Mouse (Mus musculus): ENCODE results near the gene Gm3336.

The Gm3336 gene

DNA sequence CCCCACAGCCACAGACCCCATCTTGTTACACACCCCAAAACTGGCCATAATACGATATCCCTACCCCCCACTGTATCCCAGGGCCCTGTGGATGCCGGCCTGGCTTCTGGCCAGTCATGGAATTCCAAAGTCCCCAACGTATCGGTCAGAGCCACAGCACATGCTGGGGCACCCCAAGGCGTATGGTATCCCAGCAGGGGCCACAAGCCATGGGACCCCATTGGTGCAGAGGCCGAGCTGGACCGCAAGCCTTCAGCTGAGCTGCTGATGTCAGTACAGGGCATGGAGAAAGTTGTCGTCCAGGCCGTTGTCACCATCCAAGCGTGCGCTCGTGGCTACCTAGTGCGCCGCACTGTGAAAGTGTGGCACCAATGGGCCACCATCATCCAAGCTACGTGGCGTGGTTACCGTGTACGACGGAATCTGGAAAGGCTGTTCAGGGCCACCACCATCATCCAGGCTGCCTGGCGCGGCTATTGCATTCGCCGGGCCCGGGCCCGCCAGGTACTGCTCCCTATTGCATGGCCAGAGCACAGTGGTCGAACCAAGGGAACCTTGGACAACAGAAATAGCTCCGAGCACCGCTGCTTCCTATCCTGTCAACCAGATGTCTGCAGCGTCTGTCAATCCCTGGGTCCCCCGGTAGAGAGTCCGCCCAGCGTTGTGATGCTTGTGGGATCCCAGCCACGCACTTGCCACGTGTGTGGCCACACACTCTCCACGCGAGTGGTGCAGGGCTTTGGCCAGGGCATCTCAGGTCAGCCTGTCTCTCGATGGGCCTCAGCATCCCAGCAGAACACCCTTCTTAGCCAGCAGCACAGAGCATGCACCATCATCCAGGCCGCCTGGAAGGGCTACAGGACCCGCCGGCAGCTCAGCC lies 1.6 kb upstream of the Gm3336 start:
- DNase-seq (ENCODE audit: low read depth, low spot score), result no peak

DNA sequence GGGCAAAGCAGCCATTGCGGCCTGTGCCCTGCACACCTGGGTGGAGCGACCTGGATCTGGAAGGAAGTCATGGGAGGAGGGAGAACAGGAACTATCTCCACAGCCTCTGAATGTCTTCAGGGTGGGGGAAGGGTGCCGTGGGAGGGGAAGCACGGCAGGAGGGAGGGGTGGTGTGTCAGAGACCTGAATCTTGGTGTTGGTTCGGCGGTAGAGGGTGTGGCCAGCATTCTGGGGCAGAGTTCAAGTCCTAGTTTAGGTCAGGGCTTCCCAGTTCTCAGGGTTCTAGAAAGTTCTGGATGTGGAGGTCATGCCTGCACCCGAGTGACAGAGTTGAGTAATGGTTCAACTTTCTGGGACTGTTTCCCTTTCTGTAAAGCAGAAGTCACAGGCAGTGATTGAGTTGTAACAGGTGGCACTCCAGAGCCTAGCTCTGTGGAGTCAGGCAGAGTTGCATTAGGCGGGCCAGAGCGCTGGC lies 1.5 kb downstream of the Gm3336 start:
- DNase-seq (ENCODE audit: low read depth, low spot score), result no peak

DNA sequence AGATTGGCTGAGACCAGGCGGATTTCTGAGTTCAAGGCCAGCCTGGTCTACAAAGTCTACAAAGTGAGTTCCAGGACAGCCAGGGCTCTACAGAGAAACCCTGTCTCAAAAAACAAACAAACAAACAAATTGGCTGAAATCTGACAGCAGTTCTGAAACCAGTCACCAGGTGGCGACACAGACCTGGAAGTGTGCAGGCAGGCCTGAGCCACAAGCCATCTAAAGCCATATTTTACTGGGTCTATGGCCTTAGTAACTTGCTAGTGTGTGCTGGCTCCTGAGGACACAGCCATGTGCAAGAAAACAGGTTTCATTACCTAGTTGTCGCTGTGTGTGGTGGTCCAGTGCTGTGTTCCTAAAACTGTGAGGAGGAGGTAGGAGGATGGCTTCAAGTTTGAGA lies 2.4 kb downstream of the Gm3336 start:
- DNase-seq (ENCODE audit: low read depth, low spot score), result peak; percentile 89

DNA sequence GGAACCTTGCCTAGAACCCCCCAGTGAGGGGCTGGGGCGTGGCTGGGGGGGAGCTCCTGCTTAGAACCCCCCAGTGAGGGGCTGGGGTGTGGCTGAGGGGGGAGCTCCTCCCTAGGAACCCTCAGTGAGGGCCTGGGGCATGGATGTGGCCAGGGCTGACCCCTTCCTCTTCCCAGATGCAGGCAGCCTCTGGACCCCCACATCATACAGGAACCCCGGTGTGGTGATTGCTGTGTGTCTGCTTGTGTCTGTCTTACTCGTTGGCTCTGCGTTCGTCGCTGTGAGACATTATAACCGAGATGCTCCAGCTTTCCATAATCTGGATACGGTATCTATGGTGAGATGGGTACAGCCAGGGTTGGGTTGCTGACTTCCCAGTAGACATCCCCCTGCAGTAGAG lies 3.3 kb downstream of the Gm3336 start:
- no peak for DNase-seq (ENCODE audit: low read depth, low spot score)

DNA sequence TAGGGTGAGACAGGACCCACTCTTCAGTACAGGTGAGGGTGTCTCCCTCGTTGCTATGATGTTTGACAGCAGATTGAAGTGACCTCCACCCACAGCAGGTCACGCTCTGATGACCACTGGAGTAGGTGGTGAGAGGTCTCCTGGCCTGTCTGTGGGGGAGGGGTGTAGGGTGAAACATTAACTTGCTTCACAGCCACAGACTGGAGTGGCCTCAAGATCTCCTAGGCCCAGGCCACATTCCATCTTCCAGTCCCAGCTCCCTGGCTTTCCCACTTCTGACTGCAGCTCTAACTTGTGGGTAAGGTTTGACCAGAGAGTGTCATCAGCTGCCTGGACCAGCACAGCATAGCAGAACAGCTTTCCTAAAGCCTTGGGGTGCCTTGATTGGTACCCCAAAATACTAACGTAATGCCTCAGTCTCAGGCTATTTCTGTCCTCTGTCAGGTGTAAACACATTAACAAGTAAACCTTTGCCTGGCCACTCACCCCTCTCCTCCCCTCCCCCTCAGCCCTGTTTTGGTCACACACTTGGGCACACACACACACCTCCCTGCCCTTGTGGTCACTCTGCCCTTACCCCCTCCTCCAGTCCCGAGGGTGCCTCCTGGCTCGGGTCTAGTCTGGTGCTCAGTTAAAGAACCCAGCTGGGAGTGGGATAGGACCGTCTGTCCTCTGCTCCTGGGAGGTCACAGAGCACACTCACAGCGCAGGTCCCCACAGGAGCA lies 5.3 kb downstream of the Gm3336 start, which contains the start of gene Pde4c:
TSS of gene Pde4c (plus strand) at position 235 of the 725 bp plus-strand sequence.
- no peak for DNase-seq (ENCODE audit: low read depth, low spot score)

DNA sequence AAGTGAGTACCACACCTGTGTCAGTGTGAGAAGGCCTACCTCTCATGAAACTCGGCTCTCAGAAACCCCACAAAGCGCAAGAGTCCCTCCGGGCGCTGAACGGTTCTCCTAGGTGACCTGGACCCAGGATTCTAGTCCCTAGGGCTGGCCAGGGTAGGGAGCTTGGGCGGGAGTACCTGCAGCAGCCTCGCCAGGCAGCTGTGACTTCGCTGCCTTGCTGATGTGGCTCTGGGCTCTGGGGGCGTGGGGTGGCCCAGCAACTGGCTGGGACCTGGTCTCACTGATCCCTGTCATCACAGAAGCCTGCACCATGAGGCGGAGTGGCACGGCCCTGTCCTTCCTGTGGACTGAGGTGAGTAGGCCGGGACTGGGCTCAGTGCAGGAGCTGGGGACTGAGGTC lies 5.9 kb downstream of the Gm3336 start:
- DNase-seq (ENCODE audit: low read depth, low spot score), result no peak

DNA sequence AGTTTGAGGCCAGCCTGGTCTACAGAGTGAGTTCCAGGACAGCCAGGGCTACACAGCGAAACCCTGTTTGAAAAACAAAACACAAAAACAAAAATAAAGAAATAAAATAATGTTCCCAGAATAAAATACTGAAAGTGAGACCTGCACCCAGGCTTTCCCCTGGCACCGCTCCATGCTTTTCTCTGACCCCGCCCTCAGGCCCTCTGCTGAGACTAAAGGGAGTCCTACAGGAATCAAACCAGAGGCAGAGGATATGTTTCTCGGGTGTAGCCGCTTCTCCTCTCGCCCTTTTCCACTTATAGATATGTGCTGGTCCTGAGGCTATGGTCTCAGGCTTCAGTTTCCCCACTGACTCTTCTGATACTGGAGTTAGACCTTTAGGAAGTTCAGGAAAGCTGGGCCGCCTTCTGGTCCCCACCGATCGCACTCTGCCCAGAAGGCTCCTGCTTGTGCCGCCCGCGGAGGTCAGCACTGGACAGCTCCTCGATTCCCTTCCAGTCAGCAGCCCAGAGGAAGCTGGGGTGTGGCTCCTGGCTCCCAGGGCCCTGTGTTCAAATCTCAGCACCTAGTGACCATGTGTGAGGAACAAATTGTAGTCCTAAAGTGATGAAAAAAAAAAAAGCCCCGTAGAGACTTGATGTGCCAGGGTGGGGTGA lies 7.6 kb downstream of the Gm3336 start:
- no peak for DNase-seq (ENCODE audit: low read depth, low spot score)

DNA sequence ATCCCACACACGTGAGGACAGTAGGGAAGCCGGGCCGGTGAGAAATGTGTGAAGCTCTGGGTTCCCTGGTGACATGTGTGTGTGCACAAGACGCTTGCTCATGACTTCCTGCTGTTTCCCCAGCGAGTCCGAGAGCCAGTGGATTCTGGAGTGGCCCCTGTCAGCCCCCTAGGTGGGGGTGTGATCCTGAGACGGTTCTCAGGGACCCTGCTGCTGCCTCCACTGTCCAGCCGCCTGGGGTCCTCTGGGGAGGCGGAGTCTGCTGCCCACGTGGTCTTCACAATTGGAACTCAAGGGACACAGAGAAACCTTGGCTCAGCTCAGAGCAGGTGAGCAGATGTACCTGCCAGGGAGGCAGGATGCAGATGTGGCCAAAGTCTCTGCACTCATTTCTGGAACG lies 8.4 kb downstream of the Gm3336 start:
- DNase-seq (ENCODE audit: low read depth, low spot score), result no peak

DNA sequence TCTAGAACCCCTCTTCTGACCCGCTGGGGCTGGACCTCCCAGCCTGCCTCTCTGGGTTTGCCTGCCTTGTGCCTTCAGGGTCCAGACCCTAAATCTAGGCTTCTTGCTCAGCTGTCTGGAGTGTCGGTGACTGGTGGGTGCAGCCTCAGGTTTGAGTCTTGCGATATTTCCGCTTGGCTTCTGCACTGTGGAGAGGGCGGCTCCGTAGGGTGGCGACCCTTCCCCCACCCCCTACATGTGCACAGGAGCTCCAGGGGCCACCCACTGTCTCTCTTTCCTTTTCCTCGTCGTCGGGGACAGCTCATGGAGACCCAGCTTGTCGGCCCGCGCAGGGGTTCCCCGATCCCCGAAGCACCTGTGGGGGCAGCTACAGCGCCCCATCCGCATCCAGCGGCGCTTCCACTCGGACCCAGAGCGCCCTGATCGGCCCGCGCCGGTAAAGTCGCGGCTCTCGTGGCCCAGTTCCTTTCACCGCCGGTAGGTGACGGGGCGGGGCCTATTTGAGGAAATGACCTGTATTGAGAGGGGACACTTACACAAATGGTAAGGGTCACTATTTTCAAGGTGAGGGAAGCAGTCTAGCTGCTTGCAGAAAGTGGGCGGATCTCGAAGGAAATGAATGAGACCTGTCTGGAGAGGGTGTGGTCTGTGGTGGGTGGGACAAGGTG lies 11.6 kb downstream of the Gm3336 start:
- DNase-seq (ENCODE audit: low read depth, low spot score), result peak; percentile 21

DNA sequence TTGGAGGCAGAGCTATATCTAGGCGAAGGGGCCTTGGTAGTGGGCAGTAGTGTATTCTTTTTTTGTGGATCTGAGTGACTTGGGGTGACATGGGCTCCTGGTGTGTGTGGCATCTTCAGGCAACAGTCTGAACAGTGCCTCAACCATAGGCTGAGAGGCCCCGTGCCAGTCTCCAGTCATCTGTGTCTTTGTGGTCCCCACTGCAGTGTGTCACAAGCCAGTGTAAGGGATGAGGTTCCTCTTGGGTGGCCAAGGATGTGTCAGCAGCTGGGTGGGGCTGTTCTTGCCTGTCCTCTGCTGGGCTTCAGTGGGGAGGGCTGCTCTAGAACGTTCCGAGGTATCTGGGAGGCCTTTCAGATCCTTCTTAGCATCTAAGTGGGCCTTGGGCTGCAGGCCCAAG lies 12.6 kb downstream of the Gm3336 start:
- DNase-seq (ENCODE audit: low read depth, low spot score), result no peak

DNA sequence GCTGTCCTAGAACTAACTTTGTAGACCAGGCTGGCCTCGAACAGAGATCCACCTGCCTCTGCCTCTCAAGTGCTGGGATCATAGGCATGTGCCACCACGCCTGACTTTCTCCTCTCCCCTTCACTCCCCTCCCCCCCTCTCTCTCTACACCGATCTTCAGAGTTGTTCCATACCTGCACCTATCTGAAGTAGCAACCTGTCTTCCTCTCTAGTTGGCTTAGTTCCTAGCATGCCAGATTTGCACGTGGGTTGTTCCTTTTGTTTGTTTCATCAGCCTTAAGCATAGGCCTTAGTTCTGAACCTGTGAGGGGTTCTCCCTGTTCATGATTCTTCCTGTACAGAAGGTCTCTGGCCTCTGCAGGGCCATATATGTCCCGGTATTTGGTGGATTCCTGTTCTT lies 19.4 kb downstream of the Gm3336 start:
- no peak for DNase-seq (ENCODE audit: low read depth, low spot score)

DNA sequence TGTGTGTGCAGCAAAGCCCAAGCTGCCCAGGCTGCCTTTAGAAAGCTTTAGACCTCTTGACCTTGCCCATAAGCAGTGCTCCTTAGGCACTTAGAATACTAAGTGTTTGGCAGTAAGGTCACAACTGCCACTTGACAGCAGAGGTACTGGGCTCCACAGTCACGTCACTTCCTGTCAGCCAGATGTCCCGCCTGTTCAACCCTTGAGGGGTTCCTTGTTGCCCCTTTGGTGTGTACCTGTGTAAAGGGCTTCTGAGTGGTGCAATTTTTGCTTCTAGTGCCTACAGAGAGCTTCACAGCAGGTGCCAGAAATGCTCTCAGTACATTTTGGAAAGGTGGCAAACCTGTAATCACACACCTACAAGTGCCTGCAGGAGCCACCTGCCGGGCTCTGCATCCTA lies 19.9 kb downstream of the Gm3336 start:
- no peak for DNase-seq (ENCODE audit: low read depth, low spot score)

DNA sequence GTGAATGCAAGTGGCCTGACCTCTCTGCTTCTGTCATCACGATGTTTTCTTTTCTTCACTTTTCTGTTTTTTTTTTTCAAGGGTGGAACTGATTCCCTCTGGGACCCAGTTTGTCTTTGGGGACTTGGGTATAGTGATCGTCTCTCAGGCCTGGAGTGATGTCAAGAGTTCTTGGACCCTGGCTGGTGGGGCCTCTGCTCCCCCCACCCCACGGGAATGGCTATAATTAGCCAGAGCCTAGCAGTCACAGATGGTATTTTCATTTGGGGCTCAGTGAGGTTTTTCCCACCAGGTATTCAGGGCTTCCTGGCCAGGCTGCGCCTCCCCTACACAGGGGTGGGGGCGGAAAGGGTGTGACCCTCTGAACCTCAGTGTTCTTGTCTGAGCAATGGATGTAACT lies 23.3 kb downstream of the Gm3336 start:
- no peak for DNase-seq (ENCODE audit: low read depth, low spot score)

DNA sequence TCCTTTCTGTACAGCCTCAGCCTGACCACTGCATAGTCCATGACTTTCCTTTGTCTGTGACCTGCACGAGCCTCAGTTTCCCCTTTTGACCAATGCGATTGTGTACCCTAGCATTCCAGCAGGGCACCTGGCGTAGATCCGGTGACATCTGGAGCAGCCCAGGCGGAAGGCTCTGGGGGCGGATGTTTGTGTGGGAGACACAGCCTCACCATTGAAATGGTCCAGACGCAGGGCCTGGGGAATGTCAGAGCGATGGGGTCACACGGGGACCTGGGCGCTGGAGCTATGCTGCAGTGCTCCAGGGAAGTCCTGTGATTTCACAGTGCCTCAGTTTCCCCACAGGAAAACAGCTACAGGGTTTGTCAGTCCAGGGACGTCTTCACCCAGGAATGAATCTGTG lies 23.8 kb downstream of the Gm3336 start:
- no peak for DNase-seq (ENCODE audit: low read depth, low spot score)

DNA sequence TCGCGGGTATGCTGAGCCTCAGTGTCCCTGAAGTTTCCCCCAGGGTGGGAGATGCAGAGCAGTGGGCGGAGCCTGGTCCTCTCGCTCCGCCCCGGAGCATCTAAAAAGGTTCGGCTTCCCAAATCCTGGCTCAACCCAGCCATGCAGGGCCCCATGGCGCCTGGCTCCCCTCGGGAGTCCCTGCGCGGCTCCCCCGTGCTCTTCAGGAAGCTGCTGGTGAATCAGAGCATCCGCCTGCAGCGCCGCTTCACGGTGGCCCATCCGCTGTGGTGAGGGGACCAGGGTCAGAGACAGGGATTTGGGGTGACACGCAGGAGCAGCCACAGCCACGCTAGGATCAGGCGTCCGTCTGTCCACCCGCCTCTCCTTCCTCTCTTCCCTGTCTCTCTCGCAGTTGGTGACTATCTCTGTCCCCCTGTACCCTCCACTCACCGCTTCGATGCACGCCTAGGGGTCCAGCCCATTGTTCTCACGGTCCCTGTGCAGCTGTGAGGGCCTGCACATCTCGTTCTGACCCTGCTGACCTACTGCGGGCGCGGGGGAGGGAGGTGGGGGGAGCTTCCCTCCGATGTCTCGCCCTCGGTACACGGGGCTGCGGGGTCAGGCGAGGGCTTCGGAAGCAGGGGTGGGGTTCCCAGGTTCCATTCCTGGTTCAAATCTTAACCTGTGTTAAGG lies 24.8 kb downstream of the Gm3336 start:
- no peak for DNase-seq (ENCODE audit: low read depth, low spot score)

DNA sequence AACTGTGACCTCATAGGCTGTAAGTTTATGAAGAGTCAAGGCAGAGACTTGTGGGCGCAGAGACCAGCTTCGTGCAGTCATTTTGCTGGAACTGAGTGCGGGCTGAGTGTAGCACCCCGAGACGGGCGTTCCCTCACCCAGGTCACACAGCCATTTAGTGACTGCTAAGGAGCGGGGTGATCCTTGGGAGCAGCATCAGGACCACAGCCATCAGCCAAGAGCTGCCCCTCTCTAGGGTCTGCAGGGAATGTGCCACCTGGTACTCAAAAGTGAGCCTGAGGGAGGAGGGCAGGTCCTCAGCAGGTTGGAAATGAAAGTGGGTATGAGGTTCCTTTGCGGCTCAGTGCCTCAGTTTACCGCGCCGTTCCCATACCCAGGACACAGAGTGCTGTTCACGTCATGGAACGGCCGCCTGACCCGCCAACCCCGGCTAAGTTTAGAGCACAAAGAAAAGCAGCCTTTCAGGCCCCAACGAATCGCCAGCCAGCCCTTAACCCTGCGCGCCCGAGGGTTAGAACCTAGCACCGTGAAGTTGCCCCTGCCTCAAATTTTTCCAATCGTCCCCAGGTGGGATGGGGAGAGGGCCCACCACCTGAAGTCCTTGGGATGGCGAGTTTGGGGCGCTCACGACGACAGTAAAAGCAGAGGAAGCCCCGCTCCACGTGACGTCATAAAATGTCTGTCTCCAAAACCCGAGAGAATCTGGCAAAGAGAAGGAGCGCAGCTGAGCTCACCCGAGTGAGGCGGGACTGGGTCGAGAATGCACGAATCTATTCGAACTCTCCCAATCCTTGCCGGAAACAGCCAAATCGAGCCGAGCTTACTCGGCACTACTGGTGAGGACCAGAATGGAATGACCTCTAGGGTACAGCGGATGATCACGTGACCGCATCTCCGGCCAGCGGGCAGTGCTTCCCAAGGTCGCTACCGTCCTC lies 25.6 kb downstream of the Gm3336 start:
- no peak for DNase-seq (ENCODE audit: low read depth, low spot score)

DNA sequence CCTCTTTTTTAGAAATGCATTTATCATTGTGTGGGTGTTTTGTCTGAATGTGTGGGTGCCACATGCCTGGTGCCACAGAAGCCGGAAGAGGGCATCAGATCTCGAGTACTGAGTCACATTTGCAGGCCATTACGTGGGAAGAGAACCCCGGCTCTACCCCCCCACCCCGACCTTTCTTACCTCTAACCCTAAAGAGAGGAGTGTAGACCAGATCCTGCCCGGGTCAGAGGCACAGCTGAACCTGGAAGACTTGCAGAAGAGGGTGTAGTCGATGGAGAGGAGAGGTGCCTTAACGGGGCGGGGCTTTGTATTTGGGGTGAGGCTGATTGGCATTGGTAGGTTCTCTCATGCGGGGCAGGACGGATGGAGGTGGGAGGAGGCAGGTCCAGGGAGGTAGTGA lies 26.5 kb downstream of the Gm3336 start:
- DNase-seq (ENCODE audit: low read depth, low spot score), result no peak

DNA sequence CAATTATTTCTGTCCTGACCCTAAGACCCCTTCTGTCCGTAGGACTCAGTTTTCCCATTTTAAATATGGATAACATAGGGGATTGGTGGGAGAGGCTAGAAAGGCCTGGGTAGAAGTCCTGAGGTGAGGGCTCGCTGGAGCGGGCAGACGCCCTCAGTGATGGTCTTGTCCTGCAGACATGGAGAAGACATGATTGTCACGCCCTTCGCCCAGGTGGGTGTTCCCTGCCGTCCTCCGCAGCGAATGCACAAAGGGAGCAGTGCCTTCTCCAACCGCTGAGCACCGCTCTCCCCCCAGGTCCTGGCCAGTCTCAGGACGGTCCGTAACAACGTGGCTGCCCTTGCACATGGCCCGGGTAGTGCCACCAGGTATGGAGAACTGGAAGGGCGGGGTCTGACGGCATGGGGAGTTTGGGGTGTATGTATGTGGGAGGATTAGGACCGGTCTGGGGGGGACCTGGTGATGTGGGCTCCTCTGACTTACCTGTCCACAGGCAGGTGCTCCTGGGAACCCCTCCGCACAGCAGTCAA lies 27.4 kb downstream of the Gm3336 start:
- no peak for DNase-seq (ENCODE audit: low read depth, low spot score)

DNA sequence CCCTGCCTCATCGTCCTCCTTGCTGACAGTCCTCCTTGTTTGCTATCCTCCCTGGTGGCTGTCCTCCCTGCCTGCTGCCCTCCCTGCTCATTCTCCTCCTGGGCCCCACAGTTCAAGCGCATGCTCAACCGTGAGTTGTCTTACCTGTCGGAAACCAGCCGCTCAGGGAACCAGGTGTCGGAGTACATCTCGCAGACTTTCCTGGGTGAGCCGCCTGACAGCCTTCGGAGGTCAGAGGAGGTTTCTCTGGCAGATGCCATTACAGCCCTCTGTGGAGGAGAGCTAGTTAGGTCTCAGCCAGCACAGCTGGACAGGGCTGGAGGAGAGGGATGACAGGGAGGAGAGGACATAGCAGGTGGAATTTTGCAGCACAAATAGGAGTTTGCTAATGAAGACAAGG lies 28.3 kb downstream of the Gm3336 start:
- no peak for DNase-seq (ENCODE audit: low read depth, low spot score)
